Mouse (Mus musculus) CD4-positive, CD25-positive, alpha-beta regulatory T cell, adult 4 months (primary cell): Measurements from ENCODE around the gene Kpnb1. TPM values are rescaled to one million over a fixed set of nuclear protein-coding genes. Genes with fewer than 3 reads are reported as not detected.

Source experiments
- ATAC-seq: one replicate; pipeline ENCODE4 v1.8.0; 2017
- polyA plus RNA-seq, 2 experiments: library from polyadenylated mRNA; unstranded; fragments of 100-300 nt; shearing (Covaris generic); gene quantifications; one replicate each; pipeline ENCODE4 v1.2.1; 2017

Kpnb1 gene
- polyA plus RNA-seq, 2 experiments from 2014 or later = 23.5 to 33.4 TPM

DNA sequence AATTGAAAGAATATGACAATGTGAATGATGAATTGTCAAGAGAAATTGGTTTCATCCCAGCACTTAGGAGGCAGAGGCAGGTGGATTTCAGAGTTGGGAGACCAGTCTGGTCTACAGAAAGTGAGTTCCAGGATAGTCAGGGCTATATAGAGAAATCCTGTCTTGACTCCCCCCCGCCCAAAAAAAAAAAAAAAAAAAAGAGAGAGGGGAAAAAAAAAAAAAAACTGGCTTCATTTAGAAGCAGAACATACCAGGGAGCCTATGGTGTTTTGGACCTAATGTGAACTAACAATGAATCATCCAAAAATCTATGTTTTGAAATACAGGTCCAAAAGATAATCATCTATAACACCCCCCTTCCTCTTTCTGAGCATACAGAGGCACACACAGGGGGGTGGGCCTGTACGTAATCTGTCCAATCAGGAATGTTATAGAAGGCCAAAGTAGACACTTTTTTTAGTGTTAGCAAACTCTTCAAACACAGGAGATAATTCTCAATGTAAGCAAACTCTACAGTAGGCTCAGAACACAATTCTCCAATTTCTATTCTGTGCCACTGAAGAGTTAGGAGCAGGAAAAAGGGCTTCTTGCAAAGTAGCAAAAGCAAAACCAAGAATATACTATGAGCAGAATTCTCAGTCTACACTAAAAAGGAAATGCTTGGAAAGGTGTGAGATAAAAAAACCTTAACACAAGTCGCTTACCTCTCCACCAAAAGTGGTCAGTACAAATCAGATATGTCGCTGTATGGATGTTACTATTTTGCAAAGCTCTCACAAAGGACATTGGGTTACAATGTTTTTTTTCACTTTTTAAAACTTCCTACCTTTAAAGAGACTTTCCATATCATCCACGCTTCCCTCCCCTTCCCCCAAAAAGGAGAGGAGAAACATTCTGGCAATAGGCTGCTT lies 1.7 kb downstream of the Kpnb1 start:
- ATAC-seq = no peak

DNA sequence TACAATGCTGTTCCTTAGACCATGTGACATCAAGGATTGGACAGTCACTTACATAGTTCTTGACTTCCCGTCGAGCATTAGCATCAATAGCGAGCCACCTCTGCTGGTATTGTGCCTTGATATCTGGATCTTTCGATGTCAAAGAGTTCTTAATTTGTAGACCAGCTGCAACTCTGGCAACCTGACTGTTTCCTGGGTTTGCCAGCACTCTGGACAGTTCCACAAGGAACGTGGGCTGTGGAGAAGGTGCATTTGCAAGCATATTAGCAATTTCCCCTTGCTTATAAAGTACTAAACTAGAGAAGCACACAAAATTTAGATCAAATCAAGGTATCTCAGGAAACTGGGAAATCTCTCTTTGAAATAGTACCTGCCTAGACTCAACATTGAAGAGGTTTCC lies 2.8 kb downstream of the Kpnb1 start:
- no peak for ATAC-seq

DNA sequence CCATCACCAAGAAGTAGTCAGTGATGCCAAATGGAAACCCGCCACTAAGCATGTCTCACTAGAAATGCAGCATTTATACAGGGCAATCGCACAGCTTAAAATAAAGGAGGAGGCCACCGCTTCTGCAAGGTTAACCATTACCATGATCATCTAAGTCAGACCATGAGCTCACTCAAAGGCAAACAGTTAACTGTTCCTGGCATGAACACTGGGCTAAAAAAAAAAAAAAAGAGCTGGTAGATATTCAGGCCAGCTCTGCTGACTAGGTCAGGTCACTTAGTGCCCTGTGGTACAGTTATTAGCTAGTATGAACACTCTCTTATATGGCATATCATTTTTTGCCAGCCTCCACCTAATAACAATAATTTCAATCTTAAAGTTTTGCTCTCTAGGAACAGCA lies 5.2 kb downstream of the Kpnb1 start:
- ATAC-seq = no peak

DNA sequence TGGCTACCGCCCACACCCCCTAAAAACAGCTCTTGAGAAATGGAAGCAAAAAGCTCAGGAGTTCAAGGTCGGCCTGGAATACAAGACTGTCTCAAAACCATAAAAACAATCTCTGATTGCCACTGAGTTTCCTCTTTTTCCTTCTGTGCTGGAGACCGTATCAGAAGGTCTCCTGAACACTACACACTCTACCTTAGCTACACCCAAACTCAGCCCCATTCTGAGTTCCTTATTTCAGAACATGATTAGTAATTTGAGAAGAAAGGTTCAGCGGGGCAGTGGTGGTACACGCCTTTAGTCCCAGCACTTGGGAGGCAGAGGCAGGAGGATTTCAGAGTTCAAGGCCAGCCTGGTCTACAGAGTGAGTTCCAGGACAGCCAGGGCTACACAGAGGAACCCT lies 6.6 kb downstream of the Kpnb1 start:
- no peak for ATAC-seq

DNA sequence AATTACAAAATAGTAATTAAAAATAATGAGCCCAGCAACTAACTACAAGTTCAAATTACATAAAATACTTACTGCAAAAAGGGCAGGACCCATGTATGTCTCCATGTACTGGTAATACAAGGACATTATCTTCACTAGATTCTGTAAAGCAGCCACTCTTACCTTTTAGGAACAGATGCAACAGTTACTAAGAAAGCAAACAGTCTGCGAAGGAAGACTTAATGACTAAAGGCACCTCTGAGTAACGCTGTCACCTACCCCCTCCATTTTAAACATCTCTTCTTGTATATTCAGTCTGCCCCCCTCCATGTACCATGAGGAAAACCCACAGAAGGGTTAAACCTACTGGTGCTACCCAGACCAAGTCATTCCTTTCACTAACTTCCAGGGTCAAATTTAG lies 9.5 kb downstream of the Kpnb1 start:
- no peak for ATAC-seq

DNA sequence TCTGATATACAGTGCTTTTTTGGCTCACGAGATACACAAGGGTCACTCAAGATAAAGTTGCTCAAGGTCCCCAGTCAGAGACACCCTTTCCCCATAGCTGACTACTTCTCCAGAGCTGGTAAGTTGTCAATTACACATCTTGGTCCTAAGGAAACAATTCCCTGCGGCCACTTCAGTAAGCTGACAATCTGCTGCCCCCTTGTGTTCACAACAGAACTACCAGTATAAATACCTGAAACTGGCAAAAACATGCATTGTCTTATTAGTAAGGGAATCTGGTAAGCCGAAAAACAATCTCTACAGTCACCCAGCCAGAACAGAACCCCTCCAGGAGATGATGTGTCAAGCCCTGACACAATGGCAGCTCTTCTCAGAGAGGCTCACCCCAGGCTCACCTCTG lies 10.8 kb downstream of the Kpnb1 start:
- no peak for ATAC-seq

DNA sequence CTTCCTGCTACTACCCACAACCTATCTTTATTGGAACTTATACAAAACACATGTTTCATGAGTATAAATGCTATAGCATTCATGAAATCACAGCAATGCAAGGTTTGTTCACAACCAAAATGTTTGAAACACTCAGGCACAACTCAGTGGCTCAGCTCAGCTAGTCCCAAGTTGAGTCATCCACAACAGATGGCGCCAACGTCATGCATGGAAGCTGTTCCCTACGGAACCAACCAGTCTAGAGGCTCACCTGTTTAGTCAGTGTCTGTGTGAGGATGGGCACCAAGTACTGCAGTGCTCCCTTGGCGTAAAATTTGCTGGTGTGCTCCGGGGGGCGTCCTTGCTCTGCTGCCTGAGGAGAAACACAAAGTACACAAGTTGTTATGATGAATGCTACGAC lies 12.2 kb downstream of the Kpnb1 start:
- no peak for ATAC-seq

DNA sequence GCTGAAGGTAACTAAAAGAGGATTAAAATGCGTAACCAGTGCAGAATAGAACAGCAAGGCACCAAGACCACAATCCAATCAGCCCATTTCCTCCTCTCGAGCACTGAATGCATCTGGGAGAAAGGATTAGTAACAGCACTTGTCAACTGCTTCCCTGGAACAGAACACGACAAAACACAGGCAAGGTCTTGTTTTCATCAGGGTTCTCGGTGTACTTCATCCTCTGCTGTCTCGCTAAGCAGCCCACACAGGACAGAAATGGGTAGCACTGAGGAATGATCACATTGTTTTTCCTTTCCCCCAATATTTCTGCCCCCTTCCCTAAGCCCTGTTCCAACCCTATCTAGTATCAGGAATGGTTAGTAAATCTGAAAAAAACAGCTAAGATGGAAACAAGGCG lies 27.3 kb downstream of the Kpnb1 start:
- ATAC-seq = no peak

DNA sequence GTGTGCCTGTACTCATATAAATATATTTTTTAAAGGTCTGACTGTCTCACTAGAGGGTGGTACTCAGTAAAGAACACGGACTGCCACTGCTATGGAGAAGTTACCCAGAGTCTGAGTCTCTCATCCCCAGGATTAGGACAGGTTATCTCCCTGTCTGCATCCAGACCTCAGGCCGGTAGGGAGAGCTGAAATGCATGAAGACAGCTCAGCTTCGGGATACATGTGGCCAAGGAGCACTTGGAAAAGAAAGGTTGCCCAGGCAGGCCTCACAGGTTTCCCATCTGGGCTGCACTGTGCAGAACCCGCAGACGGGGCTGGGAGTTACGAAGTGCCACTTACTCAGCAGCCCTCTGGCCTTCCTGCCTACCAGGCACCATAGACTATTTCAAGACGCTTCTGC lies 30.7 kb downstream of the Kpnb1 start:
- no peak for ATAC-seq

DNA sequence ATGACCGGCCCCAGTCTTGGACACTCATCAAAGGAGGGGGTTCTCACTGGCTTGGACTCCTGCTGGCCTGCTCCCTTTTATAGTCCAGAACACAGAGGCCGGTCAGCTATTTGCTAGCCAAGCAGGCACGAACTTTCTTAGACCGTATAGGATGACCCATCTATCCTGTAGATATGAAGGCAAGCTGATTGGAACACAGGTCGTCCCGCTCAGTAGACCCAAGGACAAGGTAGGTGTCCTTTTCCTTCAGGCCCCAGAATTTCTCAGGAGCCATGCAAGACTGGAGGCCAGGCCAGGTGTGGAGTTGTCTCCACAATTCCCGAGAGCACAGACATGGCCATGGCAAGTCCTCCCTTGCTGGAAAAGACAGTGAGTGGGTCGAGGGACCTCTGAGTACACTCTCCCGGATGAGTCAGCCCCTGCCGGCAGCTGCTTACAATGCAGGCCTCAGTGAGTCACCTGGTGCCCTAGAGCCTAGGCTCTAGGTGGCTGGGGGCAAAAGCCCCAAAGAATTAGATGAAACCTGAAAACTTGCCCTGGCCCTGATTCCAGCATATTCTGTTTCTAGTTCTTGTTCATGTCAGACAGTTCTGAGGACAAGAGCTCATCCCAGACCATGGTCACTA lies 34.9 kb downstream of the Kpnb1 start:
- no peak for ATAC-seq

DNA sequence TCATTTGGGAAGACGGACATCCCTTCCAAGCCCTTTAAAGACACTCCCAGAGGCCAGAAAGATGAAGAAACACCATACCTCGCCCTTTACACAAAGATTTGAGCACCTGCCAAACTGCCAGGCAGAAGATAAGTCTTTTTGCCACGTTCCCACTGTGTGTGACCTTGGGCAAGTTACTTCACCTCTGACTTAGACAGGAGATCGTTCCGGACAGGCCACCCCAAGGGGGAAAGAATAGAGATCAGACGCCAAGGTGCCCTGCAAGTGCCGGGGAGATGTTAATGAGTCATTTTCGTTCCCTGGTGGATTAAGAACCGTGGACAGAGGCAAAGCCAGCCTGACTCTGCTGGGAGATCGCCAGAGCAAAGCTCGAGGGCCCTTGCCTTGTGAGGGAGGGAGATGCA lies 35.7 kb downstream of the Kpnb1 start:
- no peak for ATAC-seq

DNA sequence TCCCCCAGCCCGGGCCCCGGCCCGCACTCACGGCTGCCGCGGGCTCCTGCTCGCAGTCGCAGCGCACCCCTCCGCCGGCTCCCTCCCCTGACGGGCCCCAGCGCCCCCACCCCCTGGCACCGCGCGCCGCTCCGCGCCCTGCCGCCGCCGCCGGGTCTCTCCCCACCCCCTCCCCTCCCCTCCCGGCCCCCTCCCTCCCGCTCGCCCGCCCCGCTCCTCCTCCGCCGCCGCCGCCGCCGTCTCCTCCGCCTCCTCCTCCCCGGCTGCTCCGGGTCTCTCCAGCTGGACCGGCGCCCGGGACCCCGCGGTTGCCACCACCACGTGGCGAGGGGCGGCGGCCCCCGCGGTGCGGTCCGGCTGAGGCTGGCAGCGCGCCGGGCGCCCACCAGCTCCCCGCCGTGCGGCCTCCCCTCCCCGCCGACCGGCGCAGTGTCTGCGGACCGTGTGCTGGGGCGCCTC lies 36.3 kb downstream of the Kpnb1 start, which contains the start of gene Tbkbp1:
Gene Tbkbp1, minus strand, starts transcription at position 153 of the 459 bp plus-strand sequence.
- no peak for ATAC-seq

DNA sequence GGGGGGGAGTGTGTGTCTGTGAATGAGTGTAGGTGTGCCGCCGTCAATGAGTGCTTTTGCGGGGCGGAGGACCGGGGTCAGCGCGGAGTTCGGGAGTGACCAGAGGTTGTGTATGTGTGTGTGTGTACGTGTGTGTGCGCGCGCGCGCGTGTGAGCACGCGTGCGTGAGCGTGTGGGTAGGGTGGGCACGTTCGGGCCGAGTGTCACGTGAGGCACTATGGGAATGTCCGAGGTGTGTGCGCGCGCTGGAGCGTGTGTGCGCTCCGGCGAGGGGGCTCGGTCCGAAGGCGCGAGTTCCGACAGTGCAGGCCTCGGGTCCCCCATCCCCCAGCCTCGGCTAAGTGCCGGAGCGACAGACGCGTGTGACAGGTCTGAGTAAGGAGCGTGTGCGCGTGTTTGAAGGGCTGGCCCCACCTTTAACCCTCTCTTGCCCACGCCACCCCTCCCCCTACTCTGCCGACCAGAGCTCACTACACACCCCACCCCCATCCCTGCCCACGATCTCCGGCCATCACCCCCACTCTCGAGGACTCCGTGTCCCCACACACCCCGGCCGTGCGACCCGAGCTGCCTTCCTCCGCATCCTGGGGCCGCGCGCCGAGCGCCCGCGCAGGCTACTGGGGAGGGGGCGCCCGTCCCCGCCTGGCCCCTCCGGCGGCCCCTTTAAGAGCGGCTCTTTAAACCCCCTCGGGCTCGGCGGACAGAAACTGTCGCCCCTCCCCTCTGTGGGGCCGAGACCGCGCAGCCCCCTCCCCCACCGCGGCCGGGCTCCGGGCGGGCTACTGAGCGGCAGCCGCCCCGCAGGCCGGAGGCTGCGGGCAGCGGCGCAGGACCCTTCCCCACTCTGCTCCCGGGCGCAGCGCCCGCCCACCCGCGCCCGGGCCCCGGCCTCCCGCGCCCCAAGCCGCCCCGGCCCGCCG lies 37.0 kb downstream of the Kpnb1 start:
- peak; percentile 31 for ATAC-seq

DNA sequence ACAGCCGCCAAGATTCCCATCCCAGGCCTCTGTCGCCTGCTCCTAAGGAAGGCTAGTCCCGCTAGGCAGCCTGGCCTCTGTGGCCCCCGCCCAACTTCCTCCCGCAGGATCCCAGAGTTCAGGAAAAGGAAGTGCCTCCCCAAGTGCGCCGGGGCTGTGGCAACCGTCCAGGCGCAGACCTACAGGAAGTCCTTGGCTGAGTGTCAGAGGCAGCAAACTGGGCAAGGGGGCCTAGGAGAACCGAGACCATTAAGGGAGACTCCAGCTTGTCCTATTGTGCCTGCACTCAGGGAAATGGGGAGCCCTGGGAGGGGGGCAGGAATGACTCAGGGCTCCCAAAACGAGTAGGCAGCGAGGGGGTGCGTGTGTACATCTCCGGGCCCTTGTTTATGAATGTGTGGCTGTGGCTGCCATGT lies 37.7 kb downstream of the Kpnb1 start:
- ATAC-seq = no peak

DNA sequence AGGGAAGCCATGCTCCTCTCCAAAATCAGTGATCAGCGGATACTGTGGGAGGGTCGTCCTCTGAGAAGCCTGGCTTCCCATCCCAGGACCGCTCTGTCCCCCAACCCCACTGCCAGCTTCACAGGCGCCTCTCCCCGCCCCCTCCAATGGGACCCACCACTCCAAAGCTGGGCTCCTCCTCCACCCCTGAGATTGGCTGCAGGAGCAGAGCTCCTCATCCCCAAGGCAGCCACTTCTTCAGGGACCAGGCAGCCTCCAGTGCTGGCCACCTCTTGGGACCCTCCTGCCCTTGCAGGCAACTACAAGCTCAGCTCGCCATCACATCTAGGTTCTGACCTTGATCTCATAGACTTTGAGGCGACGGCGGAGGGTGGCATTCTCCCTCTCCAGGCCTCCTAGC lies 38.7 kb downstream of the Kpnb1 start:
- ATAC-seq = no peak

DNA sequence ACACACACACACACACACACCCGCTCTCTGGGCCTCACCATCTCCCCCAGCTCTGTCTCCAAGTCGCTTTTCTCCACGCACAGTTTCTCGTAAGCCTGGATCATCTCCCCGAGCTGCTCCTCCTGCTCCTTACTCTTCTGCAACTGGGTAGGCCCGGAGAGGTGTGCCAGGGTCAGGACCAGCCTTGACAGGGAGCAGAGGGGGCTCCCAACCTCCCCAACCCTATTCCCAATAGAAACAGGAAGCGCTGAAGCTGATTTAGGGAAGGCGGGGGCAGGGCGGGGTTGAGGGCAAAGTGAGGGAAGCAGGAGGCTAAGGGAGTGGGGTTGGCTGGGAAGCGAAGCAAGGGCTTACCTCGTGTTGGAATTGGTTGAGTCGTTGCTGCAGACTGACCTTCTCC lies 39.1 kb downstream of the Kpnb1 start:
- ATAC-seq = no peak

DNA sequence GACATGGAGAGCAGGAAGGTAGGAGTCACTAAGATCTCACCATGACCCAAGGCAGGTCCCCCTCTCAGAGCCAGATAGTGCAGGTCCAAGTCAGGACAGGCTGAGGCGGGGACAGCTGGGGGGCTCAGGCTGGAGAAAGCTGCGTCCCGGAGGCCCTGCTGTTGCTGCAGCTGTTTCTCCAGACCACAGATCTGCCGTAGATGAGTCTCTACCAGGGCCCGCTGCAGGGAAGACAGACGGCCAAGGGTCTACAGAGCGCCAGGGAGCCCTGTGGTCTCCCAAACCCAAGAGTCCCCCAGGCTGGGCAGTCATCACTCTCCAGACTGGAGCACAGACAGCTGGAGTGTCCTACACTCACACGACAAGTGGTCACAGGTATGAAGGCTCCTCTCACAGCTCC lies 40.3 kb downstream of the Kpnb1 start:
- ATAC-seq = no peak

DNA sequence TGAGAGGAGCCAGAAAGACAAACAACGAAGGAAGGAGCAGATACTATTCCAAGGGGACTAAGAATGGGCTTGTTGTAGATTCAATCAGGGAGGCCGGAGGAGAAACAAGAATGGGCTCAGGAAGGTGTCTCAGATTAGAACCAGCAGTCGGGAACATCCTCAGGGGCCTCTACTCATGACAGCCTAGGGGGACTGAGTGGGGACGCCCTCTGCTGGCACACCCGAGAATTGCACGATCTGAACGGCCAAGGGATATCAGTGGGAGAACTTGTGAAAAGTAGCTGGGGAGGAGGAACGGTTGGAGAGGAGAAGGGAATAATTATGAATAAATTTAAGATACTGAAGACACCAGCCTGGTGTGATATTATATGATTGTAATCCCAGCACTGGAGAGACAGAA lies 41.0 kb downstream of the Kpnb1 start:
- peak; percentile 38 for ATAC-seq

DNA sequence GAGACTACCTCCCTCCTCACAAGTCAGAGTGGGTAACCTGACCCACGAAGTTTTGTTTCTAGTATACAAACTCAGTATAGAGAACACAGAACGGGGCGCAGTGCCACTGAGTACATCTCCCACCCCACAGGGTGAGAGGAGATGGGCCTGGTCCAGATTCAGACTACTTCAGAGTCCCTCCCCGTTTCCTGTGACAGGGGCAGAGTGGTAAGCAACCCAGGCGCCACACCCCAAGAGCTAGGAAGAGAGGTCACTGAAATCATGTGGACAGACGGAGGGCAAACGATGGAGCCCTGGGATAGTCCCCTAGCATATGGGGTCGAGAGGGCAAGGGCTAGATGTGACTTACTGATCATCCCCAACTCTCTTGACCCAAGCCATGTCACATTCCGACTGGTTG lies 41.7 kb downstream of the Kpnb1 start:
- ATAC-seq = no peak

DNA sequence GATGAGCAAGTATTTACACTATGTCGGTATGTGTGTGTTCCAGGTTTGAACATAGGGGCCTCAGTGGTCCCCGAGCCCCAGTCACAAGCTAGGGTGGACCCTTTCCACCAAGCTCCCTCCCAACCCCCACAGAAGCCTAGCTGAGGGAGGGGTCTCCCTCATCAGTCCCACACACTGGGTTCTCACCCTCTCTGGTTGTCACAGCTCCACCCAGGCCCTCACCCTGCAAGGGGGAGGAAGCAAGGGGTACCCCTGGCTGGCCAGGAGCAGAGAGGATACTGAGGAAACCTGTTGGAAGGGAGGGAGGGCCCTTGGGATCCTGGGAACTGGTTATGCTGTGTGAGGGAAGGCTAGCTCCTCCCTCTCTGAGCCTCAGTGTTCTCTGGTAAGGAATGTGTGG lies 42.4 kb downstream of the Kpnb1 start:
- no peak for ATAC-seq

DNA sequence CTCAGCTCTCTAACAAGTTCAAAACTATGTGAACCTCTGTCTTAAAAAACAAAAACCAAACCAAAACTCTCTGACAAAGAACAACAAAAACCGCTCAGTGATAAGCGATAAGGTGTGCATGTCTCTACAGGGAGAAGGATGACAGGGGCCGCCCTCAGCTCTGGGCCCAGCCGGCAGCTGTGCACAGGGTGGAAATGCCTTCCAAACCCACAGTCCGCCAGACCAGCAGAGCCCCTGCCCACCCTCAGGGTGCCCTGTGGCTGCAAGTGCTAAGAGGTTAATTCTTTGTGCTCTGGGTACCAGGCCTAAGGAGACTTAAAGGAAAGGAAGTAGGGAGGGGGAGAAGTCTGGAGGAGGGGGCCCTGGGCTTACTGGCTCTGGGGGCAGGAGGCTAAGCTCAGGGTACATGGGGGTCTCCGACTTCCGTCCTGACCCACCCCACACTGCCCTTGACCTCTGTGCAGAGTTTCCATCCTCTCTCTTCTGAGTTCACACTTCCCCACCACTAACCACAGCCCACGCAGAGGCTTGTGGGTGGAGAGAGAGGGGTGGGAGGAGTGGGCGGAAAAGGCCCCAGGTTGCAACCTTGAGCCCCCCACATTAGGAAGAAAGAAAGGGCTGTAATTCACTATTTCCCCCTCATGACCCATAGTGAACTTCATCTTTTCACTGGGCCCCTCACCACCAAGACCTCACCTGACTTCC lies 44.3 kb downstream of the Kpnb1 start:
- ATAC-seq = peak; percentile 17

DNA sequence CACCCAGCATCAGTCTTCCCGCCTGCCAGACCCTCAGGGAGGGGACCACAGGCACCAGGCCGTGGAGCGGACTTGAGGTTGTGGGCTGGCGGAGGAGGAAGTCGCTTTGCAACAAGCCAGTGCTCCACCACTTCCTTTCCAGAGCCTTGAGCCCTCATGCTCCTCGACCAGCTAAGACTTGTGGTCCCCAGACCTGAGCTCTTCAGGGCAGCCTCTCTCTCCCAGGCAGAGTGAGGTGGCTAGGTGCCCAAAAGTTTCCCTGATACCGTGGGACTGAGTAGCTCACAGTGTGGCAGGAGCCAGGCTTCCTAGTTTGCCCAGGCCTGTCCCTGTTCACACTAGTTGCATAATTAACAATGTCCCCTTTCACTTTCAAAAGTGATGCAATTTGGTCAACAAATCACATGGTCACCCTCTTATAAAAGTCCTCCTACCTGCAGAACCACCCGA lies 45.5 kb downstream of the Kpnb1 start:
- ATAC-seq = peak; percentile 35
